Mouse (Mus musculus) liver, adult (tissue): ENCODE measurements around the gene Krt14.

Experiments
- GATA4 ChIP-seq: IDR thresholded peaks from 2 replicates; pipeline ENCODE4 v1.6.1; 2014; ENCODE audit warnings: mild to moderate bottlenecking, low read length; ENCODE audit not compliant: insufficient replicate concordance

The Krt14 gene

GRCm38 (mm10) chr11:100178307-100178706 lies 29.0 kb downstream of the Krt14 start:
- no peak for TF ChIP-seq GATA4

GRCm38 (mm10) chr11:100176791-100177190 lies 30.6 kb downstream of the Krt14 start:
- no peak for TF ChIP-seq GATA4

GRCm38 (mm10) chr11:100168765-100169762 lies 38.3 kb downstream of the Krt14 start:
- TF ChIP-seq GATA4: no peak

- no peak for TF ChIP-seq GATA4
Measured at GRCm38 (mm10) chr11:100168071-100168470, 39.3 kb downstream of the Krt14 start.

- TF ChIP-seq GATA4: no peak
Measured at GRCm38 (mm10) chr11:100164392-100164791, 43.0 kb downstream of the Krt14 start.

GRCm38 (mm10) chr11:100157908-100158477 lies 49.4 kb downstream of the Krt14 start:
- no peak for TF ChIP-seq GATA4

GRCm38 (mm10) chr11:100157331-100157730 lies 50.0 kb downstream of the Krt14 start:
- TF ChIP-seq GATA4: no peak

GRCm38 (mm10) chr11:100155497-100156255 lies 51.7 kb downstream of the Krt14 start:
- TF ChIP-seq GATA4: no peak
